Mouse (Mus musculus) neural tube, embryonic 14.5 days (tissue): Measurements from ENCODE around the gene Sycp3. TPM values are rescaled to one million over a fixed set of nuclear protein-coding genes. Genes with fewer than 3 reads are reported as not detected.

Source experiments
- ATAC-seq: fragments of 200-750 bp; cut with Nextera tagmentation; 2 replicates; pipeline ENCODE4 v1.8.0; 2017; ENCODE audit warnings: low read depth, mild to moderate bottlenecking, moderate TSS enrichment, moderate library complexity
- H3K27ac ChIP-seq: fragments of 300-500 bp; sonication (generic); 2 replicates; pipeline ENCODE4 v1.5.1; 2014; ENCODE audit warnings: low read depth, mild to moderate bottlenecking, control low read depth, low read length, moderate library complexity, mixed read lengths
- H3K27me3 ChIP-seq: fragments of 300-500 bp; sonication (generic); 2 replicates; pipeline ENCODE4 v1.6.1; 2014; ENCODE audit warnings: low read length; ENCODE audit not compliant: control insufficient read depth, insufficient read depth
- H3K36me3 ChIP-seq: fragments of 300-500 bp; sonication (generic); 2 replicates; pipeline ENCODE4 v1.6.1; 2014; ENCODE audit warnings: low read length, mixed read lengths; ENCODE audit not compliant: control insufficient read depth, insufficient read depth
- H3K4me1 ChIP-seq: fragments of 300-500 bp; sonication (generic); 2 replicates; pipeline ENCODE4 v1.6.1; 2014; ENCODE audit warnings: low read length; ENCODE audit not compliant: control insufficient read depth, insufficient read depth
- H3K4me2 ChIP-seq: fragments of 300-500 bp; sonication (generic); 2 replicates; pipeline ENCODE4 v1.6.1; 2014; ENCODE audit warnings: mild to moderate bottlenecking, low read depth, low read length, control low read depth
- H3K4me3 ChIP-seq: fragments of 300-500 bp; sonication (generic); 2 replicates; pipeline ENCODE4 v1.5.1; 2014; ENCODE audit warnings: low read depth, low read length, control low read depth, mixed read lengths
- H3K9ac ChIP-seq: fragments of 300-500 bp; sonication (generic); replicated peaks from 2 replicates; pipeline ENCODE4 v1.6.1; 2014; ENCODE audit warnings: low read depth, mild to moderate bottlenecking, control low read depth, low read length, mixed read lengths
- H3K9me3 ChIP-seq: fragments of 300-500 bp; sonication (generic); 2 replicates; pipeline ENCODE4 v1.6.1; 2016; ENCODE audit warnings: low read length; ENCODE audit not compliant: control insufficient read depth
- WGBS: fragments of 180-500 bp; shearing (Covaris S2); extraction: QIAGEN DNeasy Blood & Tissue Kit; methylation state at CpG from one replicate; pipeline ENCODE4 v1.1.7; 2014; 5-methylcytosine and 5-hydroxymethylcytosine counted together
- polyA plus RNA-seq: library from polyadenylated mRNA; unstranded; fragments of >200 nt; fragmentation: Nextera tagmentation; extraction: Ambion mirVana; gene quantifications from 2 replicates; pipeline ENCODE4 v1.2.1, GENCODE M21; 2014

Sycp3 gene
- polyA plus RNA-seq, 1 experiment from 2014 or later: not detected

DNA sequence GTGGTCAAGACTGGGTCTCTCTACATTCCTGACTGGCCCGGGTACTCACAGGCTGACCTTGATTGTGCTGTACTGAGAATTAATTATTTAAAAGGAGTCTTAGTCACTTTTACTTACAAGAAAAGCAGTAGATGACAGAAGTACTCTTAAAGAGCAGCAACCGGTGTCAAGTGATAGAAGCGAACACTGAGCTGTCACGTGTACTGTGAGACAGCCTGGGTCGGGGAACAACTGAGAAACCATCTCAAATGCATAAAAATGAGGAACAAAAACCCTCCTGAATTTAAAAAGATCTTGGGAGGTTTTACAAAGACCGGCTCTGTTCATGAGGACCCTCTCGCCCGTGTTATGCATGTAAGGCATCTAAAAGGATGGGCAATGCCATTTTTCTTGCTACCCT is 33.3 kb downstream of the Sycp3 start:
- Histone ChIP-seq H3K4me1 (peaks cover 4% of the 10 kb centered on the region; the same call in 1 of the 2 replicates), H3K9ac (no peak overlapping the region), H3K4me2 (no peak overlapping the region), H3K27me3 (no peaks in the 10 kb centered on the region), H3K36me3 (no peaks in the 10 kb centered on the region), H3K9me3 (no peaks in the 10 kb centered on the region), H3K4me3 (no peak overlapping the region), H3K27ac (no peak overlapping the region)
- WGBS: 50% methylated on average over 8 of the region's 8 CpGs
- no peak for ATAC-seq

- H3K27me3 ChIP-seq: no peaks in the 10 kb centered on the region
- H3K9me3 ChIP-seq: no peaks in the 10 kb centered on the region
- no peak overlapping the region for H3K4me2 ChIP-seq
- H3K4me3 ChIP-seq: no peak overlapping the region
- H3K4me1 ChIP-seq: peaks cover 4% of the 10 kb centered on the region; the same call in 1 of the 2 replicates
- 76% methylated on average over 4 of the region's 4 CpGs for WGBS
- no peak for ATAC-seq
- H3K36me3 ChIP-seq: no peaks in the 10 kb centered on the region
- no peak overlapping the region for H3K27ac ChIP-seq
- no peak overlapping the region for H3K9ac ChIP-seq
Measured at GRCm38 (mm10) chr10:88494959-88495587, 35.7 kb downstream of the Sycp3 start.

- Histone ChIP-seq H3K4me1 (peaks cover 4% of the 10 kb centered on the region; the same call in 1 of the 2 replicates), H3K9ac (no peak overlapping the region), H3K27ac (no peak overlapping the region), H3K4me3 (no peak overlapping the region), H3K9me3 (no peaks in the 10 kb centered on the region), H3K27me3 (no peaks in the 10 kb centered on the region), H3K36me3 (no peaks in the 10 kb centered on the region), H3K4me2 (no peak overlapping the region)
- no peak for ATAC-seq
- 50% methylated on average over 11 of the region's 11 CpGs for WGBS
Measured at GRCm38 (mm10) chr10:88496864-88497564, 37.6 kb downstream of the Sycp3 start.

GRCm38 (mm10) chr10:88499993-88500392 is 40.6 kb downstream of the Sycp3 start:
- Histone ChIP-seq H3K4me2 (no peak overlapping the region), H3K4me3 (no peak overlapping the region), H3K27me3 (no peaks in the 10 kb centered on the region), H3K4me1 (peaks cover 3% of the 10 kb centered on the region; the same call in 1 of the 2 replicates), H3K27ac (no peak overlapping the region), H3K36me3 (no peaks in the 10 kb centered on the region), H3K9ac (no peak overlapping the region), H3K9me3 (no peaks in the 10 kb centered on the region)
- WGBS: 66% methylated on average over 5 of the region's 5 CpGs
- ATAC-seq: no peak

DNA sequence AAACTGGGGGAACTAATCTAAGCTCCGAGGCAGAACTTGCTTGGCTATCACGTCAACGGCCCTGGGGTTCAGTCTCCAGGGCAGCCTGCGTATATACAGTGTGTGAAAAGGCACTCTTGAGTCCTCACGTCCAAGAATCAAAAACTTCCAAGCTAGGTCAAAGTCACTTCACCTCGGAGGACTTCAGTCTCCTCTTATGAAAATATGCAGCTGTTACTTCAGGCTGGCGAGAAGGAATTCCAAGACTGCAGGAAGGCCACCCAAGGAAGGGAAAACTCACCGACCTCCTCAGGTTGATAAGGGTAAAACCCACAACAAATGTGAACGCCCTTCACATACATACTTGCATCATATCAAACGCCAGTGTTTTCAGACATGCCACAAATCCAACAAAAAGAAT is 42.0 kb downstream of the Sycp3 start:
- Histone ChIP-seq H3K36me3 (no peaks in the 10 kb centered on the region), H3K27ac (no peak overlapping the region), H3K9ac (no peak overlapping the region), H3K4me3 (no peak overlapping the region), H3K9me3 (no peaks in the 10 kb centered on the region), H3K4me1 (peaks cover 3% of the 10 kb centered on the region; the same call in 1 of the 2 replicates), H3K27me3 (no peaks in the 10 kb centered on the region), H3K4me2 (no peak overlapping the region)
- no peak for ATAC-seq
- 85% methylated on average over 10 of the region's 10 CpGs for WGBS

DNA sequence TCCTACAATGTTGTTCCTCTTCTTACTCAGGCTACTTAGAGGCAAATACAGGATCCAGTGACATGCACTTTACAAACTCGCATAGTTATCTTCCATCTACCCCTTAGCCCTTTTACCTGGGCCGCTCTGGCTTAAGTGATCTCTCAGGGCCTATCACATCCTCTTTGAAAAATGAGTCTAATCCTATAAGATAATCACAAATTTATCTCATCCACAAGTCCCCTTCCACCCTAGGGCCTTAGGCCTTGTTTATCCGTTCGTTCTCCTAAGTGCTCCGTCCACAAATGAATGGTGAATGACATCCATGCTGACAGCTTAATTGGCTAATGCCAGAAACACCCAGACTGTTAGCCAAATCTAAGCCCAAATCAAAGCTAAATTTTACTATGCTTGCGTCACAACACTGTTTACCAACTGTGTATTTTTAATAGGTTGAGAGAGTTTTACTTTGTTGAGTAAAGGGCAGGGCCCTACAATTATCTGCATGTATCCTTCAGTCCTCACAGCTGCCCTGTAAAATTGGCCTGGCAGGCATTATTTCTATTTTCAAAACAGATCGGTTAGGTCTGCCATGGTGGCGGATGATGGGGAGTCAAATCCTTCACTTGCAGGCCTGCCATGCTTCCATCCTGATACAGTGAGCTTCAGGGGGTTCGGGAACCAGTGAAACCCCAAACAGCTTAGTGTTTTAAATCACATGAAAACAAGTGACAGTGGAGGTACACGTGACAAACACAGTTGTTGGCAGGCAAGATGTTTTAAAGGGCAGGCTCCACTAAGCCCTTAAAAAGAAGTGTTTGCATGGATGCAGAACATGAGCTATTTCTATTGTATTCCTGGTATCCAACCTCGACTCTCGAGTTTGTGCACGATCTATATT is 42.8 kb downstream of the Sycp3 start:
- Histone ChIP-seq H3K27me3 (no peaks in the 10 kb centered on the region), H3K9me3 (no peaks in the 10 kb centered on the region), H3K36me3 (no peaks in the 10 kb centered on the region), H3K27ac (no peak overlapping the region), H3K4me1 (peaks cover 3% of the 10 kb centered on the region; the same call in 1 of the 2 replicates), H3K4me2 (peak overlapping the region; percentile 83), H3K9ac (no peak overlapping the region), H3K4me3 (peak overlapping the region; percentile 75; the same call in 1 of the 2 replicates)
- 71% methylated on average over 13 of the region's 13 CpGs for WGBS
- no peak for ATAC-seq

DNA sequence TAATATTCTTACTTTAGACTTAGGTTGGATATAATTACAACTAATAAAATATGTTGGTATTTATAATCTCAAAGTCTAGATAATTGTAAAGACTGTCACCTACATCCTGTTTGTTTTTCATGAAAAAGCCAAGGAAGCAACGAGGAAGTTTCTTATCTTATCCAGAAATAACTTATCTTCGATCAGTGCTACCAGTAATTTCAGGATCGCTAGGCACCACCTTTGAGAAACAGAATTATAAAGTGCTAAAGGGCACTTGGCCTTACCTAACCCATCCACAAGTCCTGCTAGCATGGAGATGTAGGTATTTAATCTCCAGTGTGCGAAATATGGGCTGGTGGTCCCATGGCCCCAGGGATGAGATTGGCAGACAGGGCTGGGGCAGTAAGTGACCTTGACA is 43.5 kb downstream of the Sycp3 start:
- Histone ChIP-seq H3K9me3 (no peaks in the 10 kb centered on the region), H3K27me3 (no peaks in the 10 kb centered on the region), H3K27ac (no peak overlapping the region), H3K4me3 (peak overlapping the region; percentile 75), H3K4me1 (peaks cover 3% of the 10 kb centered on the region; the same call in 1 of the 2 replicates), H3K36me3 (no peaks in the 10 kb centered on the region), H3K4me2 (peak overlapping the region; percentile 83), H3K9ac (peak overlapping the region; percentile 86)
- 64% methylated on average over 4 of the region's 4 CpGs for WGBS
- ATAC-seq: peak; percentile 6; the same call in 1 of the 2 replicates

- under 1% methylated on average over 53 of the region's 80 CpGs for WGBS
Measured at GRCm38 (mm10) chr10:88503421-88504314, 44.3 kb downstream of the Sycp3 start, which contains the start of gene Chpt1. Chpt1 (minus strand) TSS chr10:88504073.

More at GRCm38 (mm10) chr10:88503421-88504314, 44.3 kb downstream of the Sycp3 start, which contains the start of gene Chpt1:
- Histone ChIP-seq H3K9me3 (no peaks in the 10 kb centered on the region), H3K27me3 (no peaks in the 10 kb centered on the region), H3K9ac (peak within 1 kb of the TSS; percentile 86), H3K27ac (peak within 1 kb of the TSS; percentile 77), H3K36me3 (no peaks in the 10 kb centered on the region), H3K4me1 (peaks cover 3% of the 10 kb centered on the region; the same call in 1 of the 2 replicates), H3K4me2 (peak within 1 kb of the TSS; percentile 83), H3K4me3 (peak within 1 kb of the TSS; percentile 75)
- ATAC-seq: peak; percentile 97
